Mouse (Mus musculus) T-helper 1 cell (primary cell): ENCODE measurements at regions not wholly inside any gene's neighbourhood (a gene's known extent, or its start where the extent isn't known, plus 50 kb on each side); places are given as distances from the start of the nearest gene placed in this dataset.

Source experiments
- in situ Hi-C: fragments of 300-600 bp; cut with MboI, MseI; formaldehyde crosslinking; loops from one replicate; pipeline ENCODE4 v1.15.1; 2025; ENCODE audit warnings: high pct_unique_total_duplicates

- in situ Hi-C loops, result no loop called here
These were observed 62.0 kb downstream of the Tpra1 start for GRCm38 (mm10) chr6:88964071-88964470.

- in situ Hi-C loops, result no loop called here
These were observed 62.9 kb downstream of the Tpra1 start for GRCm38 (mm10) chr6:88964911-88965310.

DNA sequence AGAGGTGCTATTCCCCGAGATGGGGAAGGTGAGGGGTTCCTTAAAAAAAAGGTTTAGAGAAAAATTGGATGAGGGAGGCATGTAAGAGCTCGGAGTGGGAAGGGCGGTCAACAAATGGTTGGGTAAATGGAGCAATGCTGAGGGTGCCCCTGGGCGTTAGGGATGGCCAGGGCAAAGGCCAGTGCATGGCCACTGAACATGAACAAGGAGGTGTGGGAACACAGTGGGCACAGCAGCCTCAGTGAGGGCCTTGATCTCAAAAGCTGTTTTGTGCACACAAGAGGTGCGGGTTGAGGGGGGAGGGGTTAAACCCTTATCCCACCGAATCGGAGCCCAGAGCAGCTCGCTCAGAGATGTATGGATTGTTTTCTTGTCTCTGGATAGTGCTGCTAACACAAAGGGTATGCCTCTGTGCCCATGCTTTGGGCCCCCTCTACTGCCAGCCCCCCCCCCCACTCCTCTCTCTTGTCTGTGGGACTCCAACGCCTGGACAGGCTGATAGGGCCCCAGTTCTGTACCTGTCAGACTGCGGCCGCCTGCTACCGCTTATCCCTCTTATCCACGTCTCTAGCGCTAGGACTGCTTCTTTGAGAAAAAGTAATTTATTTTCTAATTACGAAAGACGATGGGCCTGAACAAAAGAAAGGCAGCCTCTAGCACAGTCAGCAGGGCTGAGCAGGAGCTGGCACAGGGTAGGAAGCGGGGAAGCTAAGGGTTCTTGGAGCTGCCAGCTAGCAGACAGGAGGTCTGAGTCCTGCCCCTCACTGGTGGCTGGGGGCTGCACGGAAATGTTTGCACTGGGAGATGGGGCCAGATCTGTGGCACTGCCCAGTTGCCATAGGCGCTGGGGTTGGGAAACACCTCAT lies 63.5 kb downstream of the Tpra1 start:
- in situ Hi-C loops, result no loop called here

DNA sequence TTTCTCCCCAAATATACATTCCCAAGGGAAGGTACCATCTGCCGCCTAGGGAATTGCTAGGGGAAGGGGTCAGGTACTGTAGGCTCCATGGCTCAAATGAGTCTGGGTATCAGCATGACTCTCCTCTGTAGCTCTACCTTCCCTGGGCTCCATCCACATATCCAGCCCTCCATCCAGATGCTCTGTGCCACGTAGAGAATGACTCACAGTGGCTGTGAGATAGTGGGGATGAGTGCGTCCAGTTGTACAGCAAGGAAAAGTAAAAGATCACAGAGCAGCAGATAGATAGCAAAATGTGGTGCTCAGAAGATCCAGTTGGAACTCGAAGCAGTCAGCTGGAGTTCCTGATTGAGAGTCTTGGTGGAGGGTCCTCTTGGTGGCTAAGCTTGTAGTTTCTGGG lies 64.5 kb downstream of the Tpra1 start:
- in situ Hi-C loops, result no loop called here

GRCm38 (mm10) chr6:88968842-88969241 lies 66.8 kb downstream of the Tpra1 start:
- in situ Hi-C loops, result no loop called here

DNA sequence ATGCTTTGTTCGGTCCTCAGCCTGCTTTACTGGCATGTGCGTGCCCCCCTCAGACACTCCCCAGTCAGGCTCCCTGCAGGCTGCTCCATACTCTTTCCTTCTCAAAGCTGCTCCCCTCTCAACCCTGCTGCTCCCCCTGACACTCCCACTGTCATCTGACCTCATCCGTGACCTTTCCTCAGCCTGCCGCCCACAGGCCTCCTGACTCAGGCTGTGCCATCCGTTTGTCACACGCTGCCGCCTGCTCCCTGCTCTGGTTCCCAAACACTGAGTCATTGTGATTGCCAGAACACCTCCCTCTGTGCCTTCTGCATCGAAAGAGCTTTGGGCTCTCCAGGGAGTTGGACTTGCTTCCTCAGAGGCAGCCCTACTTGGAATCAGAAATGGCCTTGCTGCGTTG lies 69.7 kb downstream of the Tpra1 start:
- in situ Hi-C loops, result no loop called here

DNA sequence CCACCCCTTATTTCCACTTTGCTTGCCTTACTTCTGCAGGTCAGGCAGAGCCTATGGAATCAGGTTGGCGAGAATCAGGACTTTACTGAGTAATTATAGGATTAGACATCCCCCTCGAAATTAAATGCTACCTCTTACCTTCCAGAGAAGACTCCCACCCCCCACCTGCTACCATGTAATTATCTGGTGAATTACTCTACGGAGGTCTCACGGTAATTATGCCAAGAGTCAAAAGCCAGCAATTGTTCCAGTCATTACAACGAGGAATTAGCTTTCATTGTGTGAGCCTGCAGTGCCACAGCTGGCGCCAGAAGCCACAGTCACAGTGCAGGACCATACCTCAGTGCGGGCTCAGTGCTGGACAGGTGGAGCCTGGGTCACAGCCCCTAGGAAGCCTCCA lies 72.4 kb downstream of the Tpra1 start:
- in situ Hi-C loops, result no loop called here

GRCm38 (mm10) chr6:88976581-88976980 lies 74.5 kb downstream of the Tpra1 start:
- in situ Hi-C loops, result no loop called here

GRCm38 (mm10) chr6:88976994-88977393 lies 74.9 kb downstream of the Tpra1 start:
- in situ Hi-C loops, result no loop called here

DNA sequence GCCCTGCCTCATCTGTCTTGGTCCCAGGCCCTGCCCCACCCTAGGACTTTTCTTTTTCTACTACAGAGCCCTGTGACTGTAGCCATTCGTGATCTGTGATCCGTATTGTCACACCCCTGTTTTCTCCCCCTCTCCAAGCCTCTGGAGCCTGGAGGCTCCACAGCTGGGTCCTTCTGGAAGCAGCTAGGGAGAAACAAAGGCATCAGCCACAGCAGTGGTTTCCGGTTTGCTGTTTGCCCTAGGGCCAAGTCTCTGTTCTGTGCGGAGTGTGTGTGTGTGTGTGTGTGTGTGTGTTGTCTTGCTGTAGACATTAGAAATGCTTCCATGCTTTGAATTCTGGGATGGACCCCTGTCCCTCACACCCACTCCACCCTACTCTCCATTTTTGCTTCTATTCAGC lies 76.9 kb downstream of the Tpra1 start:
- in situ Hi-C loops, result no loop called here

- in situ Hi-C loops, result no loop called here
These were observed 78.1 kb downstream of the Tpra1 start for GRCm38 (mm10) chr6:88980112-88980511.

- in situ Hi-C loops, result no loop called here
These were observed 79.5 kb downstream of the Tpra1 start for GRCm38 (mm10) chr6:88981544-88981943.

- in situ Hi-C loops, result no loop called here
These were observed 82.1 kb downstream of the Tpra1 start for GRCm38 (mm10) chr6:88984170-88984569.

GRCm38 (mm10) chr6:88984863-88985262 lies 82.8 kb downstream of the Tpra1 start:
- in situ Hi-C loops, result no loop called here

DNA sequence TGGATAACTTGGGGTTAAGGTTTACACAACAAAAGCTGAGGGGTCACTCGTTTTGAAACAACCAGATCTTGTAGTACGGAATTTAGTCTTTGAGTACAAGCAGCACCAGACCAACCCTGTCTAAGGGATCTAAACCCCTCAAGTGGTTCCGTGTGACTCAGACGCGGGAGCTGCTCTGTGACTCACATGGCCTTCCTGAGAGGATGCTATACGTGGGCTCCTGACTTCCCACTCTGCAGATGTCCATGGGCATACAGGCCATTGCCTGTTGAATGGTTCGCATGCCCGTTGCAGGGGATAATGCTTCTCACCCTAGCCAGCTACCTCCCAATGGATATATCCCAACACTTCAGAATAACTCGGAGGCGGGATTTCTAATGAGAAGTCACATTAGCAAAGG lies 86.5 kb downstream of the Tpra1 start:
- in situ Hi-C loops, result no loop called here

- in situ Hi-C loops, result no loop called here
These were observed 87.7 kb downstream of the Tpra1 start for GRCm38 (mm10) chr6:88989617-88990299.

- in situ Hi-C loops, result no loop called here
These were observed 88.2 kb downstream of the Tpra1 start for GRCm38 (mm10) chr6:88990300-88990685.

- in situ Hi-C loops, result no loop called here
These were observed 93.0 kb downstream of the Tpra1 start for GRCm38 (mm10) chr6:88995077-88995476.

DNA sequence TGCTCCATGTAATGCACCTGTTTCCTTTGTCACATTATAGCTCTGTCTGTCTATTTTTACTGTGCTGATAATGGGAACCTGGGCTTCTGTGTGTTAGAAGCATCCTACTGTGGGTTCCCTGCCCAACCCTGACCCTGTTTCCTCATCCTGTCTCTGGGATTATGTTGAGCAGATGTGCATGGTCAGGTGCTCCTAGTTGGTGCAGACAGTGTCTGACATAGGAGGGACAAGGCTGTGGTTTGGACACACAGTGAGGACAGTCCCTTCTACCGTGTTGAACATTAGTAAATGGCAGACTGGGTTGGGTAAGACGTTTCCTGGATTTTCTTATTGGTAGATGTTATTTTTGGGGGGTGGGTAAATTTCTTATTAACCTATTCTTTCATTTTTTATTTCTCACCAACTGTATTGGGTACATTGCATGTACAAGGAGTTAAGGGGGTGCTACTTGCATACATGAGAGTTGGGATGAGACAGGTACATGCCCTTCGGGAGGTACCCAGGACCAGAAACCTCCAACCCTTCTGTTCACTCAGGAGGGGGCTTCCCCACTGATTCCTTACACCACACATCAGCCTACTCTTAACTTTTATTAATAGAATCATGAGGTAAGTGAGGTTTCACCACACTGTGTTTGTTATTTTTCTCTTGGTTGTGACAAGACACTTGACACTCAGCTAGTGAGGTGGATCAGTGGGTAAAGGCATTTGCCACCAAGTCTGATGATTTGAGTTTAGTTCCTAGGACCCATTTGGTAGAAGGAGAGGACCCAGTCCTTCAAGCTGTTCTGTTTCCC lies 97.1 kb downstream of the Tpra1 start:
- in situ Hi-C loops, result no loop called here

- in situ Hi-C loops, result no loop called here
These were observed 98.3 kb downstream of the Tpra1 start for GRCm38 (mm10) chr6:89000359-89000758.

- in situ Hi-C loops, result no loop called here
These were observed 101.3 kb downstream of the Tpra1 start for GRCm38 (mm10) chr6:89003197-89003923.

GRCm38 (mm10) chr6:89005094-89005493 lies 103.0 kb downstream of the Tpra1 start:
- in situ Hi-C loops, result no loop called here
